Mouse (Mus musculus): ENCODE results near the gene Phc2.
"Not testable (repeated sequence)": the region's sequence is repeated elsewhere in the genome, so short reads cannot be mapped to it uniquely, and the experiment has no call there.

Gene Phc2

DNA sequence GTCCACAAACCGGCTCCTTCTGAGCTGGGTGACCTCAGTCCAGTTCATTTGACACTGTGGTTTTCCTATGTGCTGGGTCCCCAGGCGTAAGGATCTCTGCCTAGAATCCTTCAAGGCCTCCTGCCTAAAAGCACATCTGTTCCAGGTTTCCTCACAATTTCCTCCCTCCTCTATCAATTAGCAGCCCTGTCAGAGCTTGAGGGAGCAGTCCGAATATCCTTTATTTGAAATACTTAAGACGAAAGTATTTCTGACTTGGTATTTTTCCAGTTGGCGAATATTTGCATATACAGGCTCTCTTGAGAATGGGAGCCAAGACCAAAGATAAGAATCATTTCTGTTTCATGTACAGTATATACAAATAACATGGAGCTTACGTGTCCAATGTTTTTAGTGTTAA is 8.6 kb upstream of the Phc2 start:
- DNase-seq (ENCODE audit: low spot score in 2 of 2) = no peak

DNA sequence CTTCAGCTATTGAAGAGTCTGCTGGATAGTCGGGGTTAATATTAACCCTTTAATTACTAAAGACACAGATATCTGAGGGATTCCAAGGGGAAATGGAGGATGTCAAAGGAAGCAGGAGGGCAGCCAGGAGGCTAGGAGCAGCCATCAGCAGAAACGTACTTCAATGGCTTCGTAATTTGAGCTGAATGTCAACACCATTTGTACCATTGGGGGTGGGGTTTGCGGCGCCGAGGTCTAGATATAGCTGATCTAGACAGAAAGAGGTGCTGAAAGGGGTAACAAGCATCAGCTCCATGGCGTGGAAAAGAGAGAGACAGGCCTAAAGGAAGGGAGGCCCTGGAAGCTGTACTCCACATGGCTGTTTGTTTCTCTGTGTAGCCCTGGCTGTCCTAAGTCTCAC is 7.7 kb upstream of the Phc2 start:
- DNase-seq (ENCODE audit: low spot score in 2 of 2) = no peak

DNA sequence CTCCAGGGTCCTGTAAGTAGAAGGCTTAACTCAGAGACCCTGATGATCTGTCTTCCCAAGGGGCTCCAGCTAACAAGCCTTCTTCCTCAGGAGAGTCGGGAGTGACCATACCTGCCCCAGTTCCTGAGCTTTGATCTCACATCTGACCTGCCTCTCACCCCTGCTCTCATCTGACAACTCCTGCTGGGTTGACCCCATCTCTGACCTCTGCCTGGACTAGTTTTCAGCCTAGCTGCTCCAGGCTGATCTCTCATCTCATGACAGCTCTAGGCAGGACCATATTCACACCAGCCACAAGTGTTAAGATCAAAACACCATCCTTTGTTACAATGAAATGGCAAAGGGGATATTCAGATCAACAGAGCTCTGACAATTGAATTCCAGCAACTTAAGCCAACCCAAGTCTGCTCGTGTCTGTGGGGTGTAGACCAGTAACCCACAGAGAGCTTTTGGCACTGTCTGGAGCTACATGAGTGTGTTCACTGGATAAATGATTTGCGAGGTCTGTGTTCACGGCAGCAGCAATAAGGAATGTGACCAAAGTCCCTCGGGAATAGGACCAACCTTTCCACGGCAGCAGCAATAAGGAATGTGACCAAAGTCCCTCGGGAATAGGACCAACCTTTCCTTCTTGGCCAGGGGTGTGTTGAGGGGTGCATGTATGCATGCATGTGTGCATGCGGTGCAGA is 5.8 kb upstream of the Phc2 start:
- DNase-seq (ENCODE audit: low spot score in 2 of 2) = no peak

DNA sequence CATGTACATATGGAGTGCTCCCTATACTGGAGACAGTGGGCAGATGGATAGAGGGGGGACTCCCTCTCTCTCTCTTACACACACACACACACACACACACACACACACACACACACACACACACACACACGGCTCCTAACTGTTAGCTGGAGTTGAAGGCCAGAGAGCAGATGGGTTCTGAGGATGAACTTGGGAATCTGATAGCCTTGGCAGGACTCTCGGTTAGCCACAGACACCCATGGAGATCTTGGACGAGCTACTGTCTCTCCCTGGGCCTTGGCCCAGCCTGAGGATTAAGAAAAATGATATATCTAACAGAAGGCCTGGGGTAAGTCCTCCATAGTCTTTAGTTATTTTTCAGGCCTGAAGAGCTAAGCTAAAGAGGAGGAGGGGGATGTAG is 3.0 kb upstream of the Phc2 start:
- no peak for DNase-seq (ENCODE audit: low spot score in 2 of 2)

DNA sequence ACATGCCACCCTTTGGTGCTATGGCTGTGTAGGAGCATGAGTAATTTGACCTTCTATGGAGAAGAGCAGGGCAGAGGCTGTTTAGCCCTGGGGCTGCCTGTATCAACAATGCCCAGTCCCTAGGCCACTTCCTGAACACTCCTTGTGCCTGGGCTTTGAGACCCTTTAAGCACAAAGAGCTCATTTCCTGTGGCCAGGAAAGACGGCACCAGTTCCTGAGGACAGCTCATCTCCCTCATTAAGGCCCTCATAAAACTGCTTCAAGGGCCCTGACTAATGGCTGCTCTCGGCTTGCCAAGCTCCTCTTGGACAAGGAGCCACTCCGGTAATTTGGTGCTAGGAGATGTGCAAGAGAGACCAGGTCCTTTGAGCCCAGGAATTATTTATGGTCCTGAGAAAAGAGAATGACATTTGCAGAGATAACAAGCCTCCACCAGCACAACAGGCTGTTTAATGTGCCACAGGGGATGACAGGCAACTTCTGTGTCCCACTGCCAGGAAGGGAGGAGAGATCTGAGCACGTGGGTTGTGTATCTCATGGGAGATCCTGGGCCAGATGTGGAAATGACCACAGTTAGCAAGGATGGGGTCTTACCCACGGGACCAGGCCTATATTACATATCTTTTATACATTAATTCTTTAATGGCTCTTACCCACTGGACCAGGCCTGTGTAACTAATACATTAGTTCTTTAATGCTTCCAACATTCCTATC is 1.8 kb upstream of the Phc2 start:
- no peak for DNase-seq (ENCODE audit: low spot score in 2 of 2)

DNA sequence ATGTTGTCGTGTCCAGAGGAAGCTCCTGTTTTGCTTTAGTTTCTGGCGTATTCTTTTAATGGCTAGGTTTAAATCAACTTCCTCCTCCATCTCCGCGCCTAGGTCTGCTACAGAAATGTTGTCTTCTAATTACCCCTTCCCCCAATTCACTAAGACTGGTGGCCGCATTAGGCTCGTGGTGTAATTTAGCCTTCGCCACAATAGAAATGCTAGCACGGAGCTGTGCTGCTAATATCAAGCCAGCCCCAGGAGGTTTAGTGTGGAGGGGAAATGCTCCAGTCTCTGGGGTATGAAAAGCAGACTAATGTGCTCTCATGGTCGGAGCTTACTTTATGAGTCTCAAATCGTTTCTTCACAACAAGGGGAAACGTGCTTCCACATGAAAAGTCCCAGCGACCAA is 944 bp downstream of the Phc2 start:
- no peak for DNase-seq (ENCODE audit: low spot score in 2 of 2)

DNA sequence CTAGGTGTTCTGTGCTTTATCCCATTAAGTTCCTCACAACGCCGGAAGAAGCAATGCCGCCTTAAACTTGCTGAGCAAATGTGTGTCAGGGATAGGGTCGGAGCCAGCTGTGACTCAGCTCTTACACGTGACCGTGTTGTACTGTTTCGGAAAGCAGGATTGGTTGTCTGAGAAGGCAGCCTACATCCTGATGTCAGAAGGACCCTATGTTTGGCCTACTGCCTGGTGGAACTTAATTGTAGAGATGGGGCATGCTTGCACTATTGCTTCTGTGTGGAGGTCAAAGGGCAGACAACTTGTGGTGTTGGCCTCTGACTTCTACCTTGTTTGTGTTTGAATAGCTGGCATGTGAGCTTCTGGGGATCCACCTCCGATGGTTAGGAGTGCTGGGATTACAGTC is 5.7 kb downstream of the Phc2 start:
- DNase-seq (ENCODE audit: low spot score in 2 of 2) = no peak

DNA sequence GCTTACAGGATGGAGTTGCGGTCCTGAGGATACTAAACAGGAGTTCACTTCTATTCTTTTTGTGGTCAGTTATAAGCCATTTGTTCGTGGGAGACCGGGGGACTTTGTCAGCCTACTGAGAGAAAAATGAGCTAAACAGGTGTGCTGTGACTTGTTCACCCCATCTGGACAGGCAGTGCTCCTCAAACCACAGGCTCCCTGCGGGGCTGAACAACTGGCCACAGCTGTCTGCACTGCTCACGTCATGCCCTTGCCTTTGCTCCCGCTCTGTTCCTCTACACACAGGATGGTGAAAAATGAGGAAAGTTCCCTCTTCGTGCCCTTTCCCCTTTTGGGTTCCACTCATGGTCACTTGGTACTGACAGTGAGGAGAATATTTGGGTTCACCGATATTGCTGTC is 6.6 kb downstream of the Phc2 start:
- no peak for DNase-seq (ENCODE audit: low spot score in 2 of 2)

DNA sequence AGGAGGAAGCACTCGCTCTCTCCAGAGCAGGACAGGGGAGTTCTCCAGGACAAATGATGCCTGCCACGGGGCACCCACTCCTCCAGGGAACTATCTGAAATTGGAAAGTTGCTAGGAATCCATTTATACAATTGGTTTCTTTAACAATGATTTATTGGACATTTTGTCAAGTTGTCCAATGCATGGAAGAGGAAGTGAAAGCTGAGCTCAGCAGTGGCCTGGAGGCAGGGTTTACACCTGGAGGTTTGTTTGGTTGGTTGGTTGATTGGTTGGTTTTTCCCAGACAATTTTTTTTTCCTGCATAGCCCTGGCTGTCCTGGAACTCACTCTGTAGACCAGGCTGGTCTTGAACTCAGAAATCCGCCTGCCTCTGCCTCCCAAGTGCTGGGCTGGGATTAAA is 9.5 kb downstream of the Phc2 start:
- no peak for DNase-seq (ENCODE audit: low spot score in 2 of 2)

DNA sequence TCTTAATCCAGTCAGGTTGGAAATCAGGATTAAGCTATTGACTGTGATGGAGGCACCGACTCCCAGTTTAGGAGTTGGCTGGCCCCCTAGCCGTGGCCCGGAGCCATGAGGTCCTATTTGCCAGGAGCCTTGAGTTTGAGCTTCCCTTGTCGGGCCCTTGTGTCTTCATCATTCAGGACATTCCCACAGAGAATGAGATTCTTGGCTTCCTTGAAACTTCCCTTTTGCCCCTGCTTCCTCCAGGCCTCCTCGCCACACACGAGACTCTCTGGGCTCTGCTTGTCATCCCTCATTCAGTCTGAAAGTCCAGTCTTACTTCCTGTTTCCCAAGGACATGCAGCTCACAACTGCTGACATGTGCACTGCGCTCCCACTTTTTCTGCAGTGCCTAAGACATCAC is 11.9 kb downstream of the Phc2 start:
- DNase-seq (ENCODE audit: low spot score in 2 of 2) = not testable (repeated sequence)

DNA sequence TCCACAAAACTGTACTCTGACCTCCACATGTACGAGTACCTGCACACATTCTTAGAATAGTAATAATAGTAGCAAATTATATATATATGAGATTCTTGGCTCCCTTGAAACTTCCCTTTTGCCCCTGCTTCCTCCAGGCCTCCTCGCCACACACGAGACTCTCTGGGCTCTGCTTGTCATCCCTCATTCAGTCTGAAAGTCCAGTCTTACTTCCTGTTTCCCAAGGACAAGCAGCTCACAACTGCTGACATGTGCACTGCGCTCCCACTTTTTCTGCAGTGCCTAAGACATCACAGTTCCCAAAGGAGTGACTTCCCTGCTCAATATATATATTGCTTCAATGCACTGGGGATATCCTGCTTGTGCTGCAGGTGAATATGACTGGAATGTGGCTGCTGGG is 12.7 kb downstream of the Phc2 start:
- DNase-seq (ENCODE audit: low spot score in 2 of 2) = not testable (repeated sequence)

DNA sequence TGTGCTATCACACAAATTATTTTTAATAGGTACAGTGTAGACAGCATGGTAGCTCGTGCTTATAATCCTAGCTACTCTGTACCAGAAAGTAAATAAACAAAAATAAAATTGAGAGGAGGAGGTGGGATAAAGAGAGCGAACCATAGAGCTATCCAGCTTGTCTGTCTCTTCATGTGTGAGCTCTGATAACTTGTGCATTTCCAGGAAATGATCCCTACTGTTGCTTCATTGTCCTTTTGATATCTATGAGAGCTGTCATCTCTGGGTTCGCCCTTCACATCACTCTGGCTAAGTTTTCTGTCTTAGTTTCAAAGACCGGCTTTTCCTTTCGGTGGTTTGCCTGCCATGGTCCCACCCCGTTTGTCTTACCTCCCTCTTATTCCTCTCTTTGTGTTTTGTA is 14.7 kb downstream of the Phc2 start:
- no peak for DNase-seq (ENCODE audit: low spot score in 2 of 2)

DNA sequence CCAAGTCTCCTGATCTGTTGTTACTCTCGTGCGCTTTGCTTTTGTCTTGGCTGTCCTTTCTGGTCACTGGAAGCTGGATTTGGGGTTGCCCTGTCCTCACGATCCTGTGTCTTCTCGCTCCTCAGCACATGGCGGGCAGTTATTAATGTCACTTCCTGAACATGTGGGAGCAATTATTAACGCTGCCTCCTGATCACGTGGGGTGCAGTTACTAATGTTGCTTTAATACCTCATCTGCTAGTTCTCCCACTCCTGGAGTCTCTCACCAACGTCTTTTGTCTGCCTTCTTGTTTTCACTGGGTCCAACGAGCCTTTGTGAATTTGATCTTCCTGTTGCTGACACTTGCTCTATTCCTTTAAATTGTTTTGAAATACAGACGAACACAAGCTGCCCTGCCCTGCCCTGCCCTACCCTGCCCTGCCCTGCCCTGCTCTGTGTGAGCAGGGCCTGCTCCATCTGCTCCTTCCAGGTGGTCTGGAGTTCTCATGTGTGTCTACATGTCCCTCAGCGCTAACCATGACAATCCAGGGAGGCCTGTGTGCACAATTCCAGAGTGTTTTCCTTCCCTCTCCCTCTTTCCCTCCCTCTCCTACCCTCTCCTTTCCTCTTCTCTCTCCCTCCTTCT is 16.2 kb downstream of the Phc2 start:
- no peak for DNase-seq (ENCODE audit: low spot score in 2 of 2)

DNA sequence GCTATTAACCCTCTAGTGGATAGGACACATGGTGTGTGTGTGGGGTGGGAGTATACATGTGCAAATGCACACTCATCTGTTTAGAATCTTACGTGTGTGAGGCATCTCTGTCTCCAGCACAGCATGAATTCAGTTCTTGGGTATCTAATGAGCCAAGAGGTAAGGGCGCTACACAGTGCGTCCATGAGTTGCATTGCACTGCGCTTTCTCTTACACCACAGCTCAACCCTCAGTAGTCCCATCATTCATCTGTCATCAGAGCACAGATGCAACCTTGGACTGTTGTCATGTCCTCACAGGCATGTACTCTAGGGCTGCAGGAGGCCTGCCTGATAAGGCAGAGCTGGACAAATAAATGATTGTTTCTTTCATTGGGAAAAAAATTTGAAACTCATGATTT is 18.0 kb downstream of the Phc2 start:
- no peak for DNase-seq (ENCODE audit: low spot score in 2 of 2)

DNA sequence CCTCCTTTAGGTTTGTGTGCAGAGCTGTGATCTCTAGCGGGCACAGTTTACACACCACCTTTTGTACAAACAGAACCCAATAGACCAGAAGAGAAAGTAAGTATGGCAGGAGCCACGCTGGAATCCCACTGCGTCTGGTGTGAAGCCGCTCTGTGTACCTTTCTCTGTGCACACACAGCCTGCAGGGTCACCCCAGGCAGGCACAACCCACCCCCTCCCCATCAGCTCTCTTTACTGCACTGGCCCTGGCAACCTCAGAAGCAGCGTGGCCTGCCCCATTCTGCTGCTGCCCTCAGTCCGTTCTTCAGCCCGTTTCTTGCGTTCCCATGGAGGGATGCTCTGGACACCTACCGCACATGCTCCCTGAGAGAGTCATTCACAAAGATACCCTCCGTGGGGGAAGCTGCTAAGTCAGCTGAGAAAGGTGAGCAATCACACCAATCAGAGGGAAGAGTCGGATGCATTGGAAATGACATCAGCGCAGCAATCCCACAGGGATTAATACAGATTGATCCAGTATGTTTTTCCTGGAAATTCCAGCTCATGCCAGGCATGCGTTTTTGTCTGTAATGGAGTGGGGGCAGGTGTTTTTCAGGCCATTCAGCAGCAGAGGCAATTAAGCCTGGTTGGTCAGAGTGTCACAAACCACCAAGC is 24.2 kb downstream of the Phc2 start:
- DNase-seq (ENCODE audit: low spot score in 2 of 2) = no peak

DNA sequence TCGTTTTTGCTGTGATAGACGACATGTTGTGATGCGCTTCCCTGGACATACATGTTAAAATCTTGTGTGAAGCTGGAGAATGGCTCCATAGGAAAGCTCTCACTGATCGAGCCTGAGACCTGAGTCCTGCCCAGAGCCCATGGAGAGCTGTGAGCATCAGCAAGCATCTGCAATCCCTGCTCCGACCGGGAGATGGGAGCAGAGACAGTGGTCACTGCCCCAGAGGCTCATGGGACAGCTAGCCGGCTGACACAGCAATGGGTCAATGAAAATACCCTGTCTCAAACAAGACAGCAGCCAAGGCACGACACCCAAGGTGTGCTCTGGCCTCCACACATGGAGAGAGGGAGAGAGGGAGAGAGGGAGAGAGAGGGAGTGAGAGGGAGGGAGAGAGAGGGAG is 26.6 kb downstream of the Phc2 start:
- DNase-seq (ENCODE audit: low spot score in 2 of 2) = no peak

DNA sequence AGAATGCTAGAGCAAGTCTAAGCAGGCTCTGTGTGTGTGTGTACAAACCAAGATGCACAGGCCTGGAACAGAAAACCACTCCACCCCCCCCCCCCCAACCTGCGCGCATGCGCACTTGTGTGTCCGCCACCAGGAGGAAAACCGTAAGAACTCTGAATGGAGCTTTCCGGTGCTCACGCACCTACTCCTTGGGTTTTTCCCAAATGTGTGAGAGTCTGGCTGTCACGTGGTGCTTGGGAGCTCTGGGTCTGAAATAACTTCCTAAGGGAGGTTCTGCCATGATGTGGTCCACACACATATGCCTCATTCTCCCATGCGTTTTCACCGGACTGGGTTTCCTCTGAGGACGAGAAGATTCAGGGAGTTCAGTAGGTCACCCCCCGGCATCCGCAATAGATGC is 27.8 kb downstream of the Phc2 start:
- DNase-seq (ENCODE audit: low spot score in 2 of 2) = no peak

DNA sequence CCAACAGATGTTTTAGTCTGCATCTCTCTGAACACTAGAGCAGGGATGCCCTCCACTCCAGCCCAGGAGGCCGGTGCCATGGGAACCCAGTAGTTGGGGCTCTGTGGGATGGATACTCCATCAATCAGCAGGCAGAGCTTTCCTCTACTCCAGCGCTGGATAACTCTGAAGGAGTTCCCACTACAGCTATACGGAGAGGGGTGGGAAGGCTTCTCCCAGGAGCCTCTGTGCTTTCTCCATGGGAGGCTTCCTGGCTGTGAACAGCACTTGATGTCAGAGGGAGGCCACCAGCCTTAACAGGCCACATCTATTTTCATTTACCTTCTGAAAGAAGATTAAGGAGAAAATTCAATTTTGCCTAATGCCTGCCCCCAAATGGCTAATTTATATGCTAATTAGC is 29.2 kb downstream of the Phc2 start:
- DNase-seq (ENCODE audit: low spot score in 2 of 2) = no peak

DNA sequence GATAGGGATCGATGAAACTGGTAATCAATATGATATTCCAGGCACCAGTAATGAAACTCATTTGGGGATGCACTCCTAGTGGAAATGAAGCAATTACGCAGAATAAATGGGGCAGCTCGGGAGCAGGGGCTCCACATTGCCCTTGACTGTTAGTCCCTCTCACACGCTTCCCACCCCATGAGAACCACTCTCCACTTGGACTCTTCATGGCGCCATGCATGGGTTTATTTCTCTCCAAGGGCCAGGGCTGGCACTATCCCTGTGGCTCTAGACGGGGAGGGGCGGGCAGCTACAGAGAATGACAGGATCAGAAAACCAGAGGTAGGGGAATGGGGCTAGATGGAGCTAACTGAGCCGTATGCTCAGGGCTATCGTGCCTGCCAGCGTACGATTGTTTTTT is 29.6 kb downstream of the Phc2 start:
- no peak for DNase-seq (ENCODE audit: low spot score in 2 of 2)

DNA sequence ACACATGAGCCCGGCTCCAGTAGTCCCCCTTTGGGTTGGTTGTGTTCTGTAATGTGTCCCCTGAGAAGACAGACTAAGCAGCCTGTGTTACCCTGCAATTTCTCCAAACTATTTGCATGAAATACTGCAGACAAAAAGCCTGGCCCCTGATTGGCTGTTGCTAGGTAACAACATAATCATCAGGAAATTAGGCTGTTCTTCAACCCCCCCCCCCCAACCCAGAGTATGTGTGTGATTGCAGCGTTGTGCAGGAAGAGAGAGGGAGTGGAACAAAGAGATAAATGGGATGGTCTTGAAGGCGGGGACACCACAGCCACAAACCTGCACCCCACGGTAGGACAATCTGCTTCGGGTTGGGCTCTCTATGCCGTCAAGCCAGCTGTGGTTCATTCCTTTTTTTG is 34.0 kb downstream of the Phc2 start:
- DNase-seq (ENCODE audit: low spot score in 2 of 2) = no peak

DNA sequence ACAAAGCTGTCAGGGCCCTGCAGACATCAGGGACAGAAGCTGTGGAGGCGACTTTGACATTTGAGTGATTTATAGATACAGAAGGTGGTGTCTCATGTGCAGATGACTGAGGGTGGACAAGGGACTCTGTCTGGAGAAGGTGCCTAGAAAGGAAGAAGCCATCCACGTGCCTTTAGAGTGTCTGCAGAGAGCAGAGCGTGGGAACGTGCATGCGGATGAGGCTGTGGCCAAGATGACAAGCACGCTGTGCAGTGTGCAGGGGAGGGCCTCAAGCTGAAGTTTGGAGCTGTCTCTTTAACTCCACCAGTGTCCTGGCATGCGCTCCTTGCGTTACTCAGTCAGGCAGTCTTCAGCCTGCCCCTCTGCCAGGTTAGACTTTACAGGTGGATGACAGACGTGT is 34.5 kb downstream of the Phc2 start:
- DNase-seq (ENCODE audit: low spot score in 2 of 2) = no peak

DNA sequence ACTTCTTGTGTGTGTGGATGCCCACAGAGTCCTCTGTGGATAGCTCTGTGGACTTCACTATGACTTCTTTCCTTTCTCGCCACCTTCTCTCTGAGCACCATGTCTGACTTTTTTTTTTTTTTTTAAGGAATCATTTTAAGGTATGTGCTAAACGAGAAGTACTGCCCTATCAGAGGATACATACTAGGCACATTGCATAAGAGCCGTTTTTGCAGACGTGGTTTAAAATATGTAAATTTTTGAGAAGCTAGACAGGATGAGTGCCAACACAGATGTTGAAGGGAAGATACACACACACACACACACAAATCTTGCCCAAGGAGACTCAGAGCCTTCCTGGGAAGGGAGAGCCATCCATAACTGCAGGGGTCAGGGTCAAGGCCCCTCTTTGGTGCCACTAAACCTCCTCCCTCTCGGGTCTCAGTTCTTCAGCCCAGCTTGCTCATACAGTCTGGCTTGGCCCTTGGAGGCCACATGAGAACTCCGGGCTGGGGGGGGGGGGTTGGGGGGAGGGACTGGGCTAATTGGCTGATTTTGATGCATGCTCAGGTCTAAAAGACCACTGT is 35.3 kb downstream of the Phc2 start:
- no peak for DNase-seq (ENCODE audit: low spot score in 2 of 2)

DNA sequence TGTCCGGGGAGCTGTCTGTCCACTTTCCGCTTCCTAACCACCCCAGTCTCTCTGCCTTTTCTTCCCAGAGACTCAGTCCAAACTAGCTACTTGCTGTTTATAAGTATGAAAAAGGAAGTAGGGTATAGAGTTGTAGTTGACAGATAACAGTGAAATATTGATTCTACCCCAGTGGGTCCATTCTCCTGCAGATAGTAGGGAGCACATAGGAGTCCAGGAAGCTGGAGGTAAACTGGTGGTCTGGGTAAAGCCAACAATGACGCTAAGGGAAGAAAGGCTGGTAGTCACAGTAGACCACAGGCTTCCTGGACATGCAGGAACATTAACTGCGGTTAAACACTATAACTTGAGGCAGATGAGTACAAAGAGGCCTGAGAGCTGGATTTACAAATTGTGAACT is 36.7 kb downstream of the Phc2 start:
- DNase-seq (ENCODE audit: low spot score in 2 of 2) = no peak

Measured in frontal cortex, postnatal 14 days (tissue).